Mouse (Mus musculus): ENCODE measurements around the gene Abhd16a.

GRCm38 (mm10) chr17:35060737-35061297, 28.2 kb upstream of the Abhd16a start:
- TF ChIP-seq CTCF (IDR thresholded peaks at IDR 0.05) (no peak), EP300 (IDR thresholded peaks at IDR 0.05) (no peak)

Measured in lung, postnatal 0 days (tissue).